Mouse (Mus musculus) heart, postnatal 36 days (tissue): ENCODE measurements around the gene Snap91. TPM values are rescaled to one million over a fixed set of nuclear protein-coding genes. Genes with fewer than 3 reads are reported as not detected.

Source experiments
- DNase-seq, 2 experiments: peaks; one replicate each; pipeline ENCODE4 v3.0.0; 2021 to 2022
- intact Hi-C: fragments of 180-260 bp; cut with DNase I; formaldehyde crosslinking; loops from one replicate; pipeline ENCODE4 v1.15.1; 2025
- total RNA-seq, 2 experiments: library from RNA; stranded (reverse); gene quantifications; 2 replicates each; pipeline ENCODE4 v1.2.3; 2021

Gene Snap91
- total RNA-seq = 1 to 10 TPM; 7.3 to 8.9 TPM

DNA sequence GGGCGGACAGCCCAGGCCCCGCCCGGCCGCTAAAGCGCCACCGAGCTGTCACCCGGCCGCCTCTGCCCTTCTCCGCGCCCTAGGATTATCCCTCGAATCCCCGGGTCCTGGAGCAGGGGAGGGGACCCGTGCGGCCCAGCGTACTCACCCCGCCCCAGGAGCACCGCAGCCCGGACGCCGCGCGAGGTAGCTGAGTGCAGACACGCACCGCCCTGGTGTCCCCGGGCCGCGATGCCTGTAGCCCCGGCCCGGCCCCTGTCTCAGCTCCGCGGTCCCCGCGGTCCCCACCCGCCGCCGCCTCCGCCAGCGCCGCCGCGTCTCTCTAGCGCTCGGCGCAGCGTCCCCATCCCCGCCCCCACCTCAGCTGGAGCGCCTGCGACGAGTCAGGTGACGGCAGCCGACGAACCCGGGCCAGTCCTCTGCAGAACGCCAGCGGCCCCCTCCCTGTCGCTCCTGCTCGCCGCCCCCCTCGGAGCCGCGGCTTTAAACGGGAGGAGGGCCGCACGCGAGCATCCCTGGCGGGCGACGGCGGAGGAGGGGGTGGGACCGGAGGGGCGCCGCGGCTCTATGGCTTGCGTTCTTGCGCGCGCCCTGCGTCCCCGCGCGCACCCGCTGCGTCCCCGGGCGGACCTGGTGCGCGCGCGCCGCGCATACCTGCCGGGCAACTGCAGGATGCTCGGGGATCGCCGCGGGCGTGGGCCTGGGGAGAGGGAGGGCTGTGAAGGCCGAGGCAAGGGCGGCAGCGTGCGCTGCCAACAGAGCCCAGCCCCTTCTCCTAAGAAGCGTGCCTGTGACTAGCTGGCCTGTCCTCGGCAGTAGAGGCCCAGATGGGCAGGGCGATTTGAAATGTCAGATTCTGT is at the start of gene Snap91:
Snap91 (minus strand) TSS at position 542 of the 860 bp plus-strand sequence.
- DNase-seq = peak; percentile 12 to 25
- intact Hi-C loops = no loop called here

DNA sequence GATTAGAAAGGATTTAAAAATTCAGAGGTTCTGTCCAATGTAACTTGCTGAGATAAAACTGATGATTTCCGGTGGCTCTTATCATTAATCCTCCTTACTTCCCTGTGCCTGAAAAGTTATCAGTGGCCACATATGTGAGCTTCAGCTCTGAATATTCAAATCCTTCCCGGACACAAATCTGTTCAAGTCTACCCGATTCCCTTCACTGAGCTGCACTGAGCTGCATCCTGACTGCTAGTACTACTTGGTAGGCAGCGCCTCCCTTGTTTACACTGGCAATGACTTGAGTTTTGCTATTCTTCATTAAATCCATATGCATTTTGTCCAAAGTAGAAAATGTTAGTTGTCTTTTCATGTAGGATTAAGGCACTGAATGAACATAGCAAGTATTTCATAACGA is 46.1 kb upstream of the Snap91 start:
- intact Hi-C loops = no loop called here
- DNase-seq = no peak

DNA sequence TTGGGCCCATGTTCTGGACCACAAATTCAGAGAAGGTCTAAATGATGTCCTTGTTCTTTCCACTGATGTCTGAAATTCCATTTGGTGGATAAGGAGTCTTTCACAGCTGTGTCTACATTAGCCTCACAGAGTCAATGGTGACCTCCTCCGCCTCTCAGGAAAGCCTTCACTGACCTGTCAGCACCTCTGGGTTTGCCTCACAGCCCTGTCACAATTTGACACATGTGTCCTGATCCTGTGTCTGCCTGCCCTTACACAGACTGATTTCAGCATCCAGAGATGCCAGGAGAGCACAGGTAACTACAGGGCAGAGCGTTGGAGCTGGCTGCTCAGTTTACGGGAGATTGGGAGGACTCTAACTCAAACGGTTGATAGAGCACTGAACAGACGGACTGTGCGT is 45.2 kb upstream of the Snap91 start:
- intact Hi-C loops = no loop called here
- DNase-seq = no peak

DNA sequence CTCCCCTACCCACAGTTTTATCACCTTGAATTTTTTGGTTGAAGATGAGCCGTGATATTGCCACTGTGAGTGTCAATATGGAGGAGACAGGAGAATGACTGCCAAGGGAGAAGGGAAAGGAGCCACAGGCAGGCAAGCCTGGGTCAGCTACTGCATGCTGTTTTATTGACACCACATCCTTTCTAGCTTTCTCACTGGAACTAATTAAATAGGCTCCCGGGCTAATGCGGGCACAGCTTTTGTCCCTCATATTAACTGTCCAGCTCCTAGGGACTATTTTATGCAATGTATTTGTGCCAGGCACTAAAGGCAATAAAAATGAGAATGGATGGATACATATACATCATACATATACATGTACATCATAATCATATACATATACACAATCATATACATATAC is 42.0 kb upstream of the Snap91 start:
- intact Hi-C loops = no loop called here
- DNase-seq = no peak

GRCm38 (mm10) chr9:86916543-86916942 is 36.1 kb upstream of the Snap91 start:
- intact Hi-C loops = no loop called here
- no peak for DNase-seq

GRCm38 (mm10) chr9:86899502-86900199 is 19.2 kb upstream of the Snap91 start:
- DNase-seq = no peak
- intact Hi-C loops = no loop called here

DNA sequence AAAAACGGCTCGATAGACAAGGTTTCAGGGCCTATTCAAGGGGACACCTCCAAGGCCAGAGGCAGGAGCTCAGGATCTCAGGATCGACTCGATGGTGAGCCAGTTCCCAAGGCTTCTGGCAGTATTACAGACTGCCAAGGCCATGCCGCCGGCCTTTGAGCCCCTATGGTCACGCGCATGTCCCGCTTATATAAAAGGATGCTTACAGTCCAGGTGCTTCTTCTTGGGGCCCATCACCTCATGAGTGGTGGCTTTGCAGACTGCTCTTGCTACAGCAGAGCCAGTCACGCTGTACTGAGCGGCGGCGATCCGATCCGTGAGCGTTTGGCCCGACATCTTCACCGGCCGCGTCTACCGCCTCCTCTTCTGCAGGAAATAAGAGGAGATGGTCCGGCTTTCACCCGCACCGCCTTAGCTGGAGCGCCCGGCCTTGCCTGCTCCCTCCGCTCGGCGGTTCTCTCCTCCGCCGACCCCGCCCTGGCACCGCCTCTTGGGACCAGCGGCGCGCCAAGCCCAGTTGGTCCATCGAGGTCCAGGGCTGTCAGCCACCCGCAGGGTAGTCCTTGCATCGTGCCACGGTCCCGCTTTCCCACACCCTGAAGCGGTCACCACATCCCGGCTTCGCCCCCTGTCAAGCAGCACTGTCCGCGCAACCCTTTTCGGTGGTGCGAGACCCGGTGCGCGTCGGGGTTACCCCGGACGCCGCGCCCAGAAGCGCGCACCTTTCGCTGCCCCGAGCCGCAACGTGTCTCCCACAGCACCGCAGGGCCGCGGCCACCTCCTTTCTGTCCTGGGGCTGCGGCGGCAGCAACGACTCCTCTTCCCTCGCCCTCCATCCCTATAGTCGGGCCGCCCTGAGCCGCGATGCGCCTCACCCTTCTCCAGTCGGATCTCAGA is 990 bp downstream of the Snap91 start:
- intact Hi-C loops = no loop called here
- DNase-seq = peak; percentile 9

GRCm38 (mm10) chr9:86878716-86879115 is 1.7 kb downstream of the Snap91 start:
- intact Hi-C loops = no loop called here
- no peak for DNase-seq

GRCm38 (mm10) chr9:86873681-86874080 is 6.8 kb downstream of the Snap91 start:
- intact Hi-C loops = no loop called here
- DNase-seq = no peak

DNA sequence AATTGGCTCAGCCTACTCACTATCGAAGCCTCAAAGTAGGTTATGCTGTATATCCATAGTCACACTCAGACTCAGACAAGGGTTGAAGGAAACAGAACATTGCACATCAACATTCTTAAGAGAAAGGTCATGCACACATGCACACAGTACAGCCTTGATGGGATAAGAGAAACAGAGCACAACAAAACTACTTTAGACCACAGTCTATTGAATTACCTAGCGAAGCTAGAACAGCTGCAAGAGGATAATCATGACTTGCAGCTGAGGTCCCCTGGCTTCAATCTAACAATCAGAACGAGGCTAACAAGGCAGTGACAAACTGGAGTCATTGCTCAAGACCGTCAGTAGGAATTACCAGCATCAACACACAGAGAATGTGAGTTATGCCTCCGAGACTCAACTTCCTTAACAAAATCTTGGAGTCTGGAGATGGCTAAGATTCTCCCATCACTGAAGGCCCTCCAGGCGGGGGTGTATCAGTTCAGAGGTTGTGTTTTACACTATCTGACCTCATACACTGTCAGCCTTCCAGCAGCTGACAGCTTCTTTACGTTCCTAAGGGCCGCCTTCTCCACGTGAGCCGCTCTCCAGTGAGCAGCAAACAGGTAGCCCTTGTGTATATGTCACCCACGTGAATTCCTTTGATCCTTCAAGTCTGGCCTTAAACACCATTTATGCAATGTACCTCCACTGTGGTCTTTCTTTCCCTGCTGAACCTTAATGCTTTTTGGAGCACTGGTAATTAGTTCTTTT is 10.7 kb downstream of the Snap91 start:
- intact Hi-C loops = no loop called here
- no peak for DNase-seq

- intact Hi-C loops = no loop called here
- DNase-seq = no peak
These were observed 22.4 kb downstream of the Snap91 start for GRCm38 (mm10) chr9:86858101-86858500.

DNA sequence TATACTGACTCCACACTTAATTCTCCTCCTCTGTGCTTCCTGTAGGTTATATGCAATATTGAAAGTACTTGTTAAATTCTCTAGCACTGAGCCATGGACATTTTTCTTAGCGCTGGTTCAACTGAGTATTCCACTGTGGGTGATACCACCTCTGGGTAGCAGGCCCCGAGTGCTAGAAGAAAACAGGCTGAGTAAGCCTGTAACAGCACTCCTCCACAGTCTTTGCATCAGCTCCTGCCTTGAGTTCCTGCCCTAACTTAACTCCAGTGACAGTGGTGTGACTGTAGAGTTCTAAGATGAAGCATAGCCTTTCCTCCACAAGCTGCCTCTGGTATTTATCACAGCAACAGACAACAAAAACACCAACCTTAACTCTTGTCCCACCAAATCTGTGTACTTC is 22.8 kb downstream of the Snap91 start:
- DNase-seq = no peak
- intact Hi-C loops = no loop called here

DNA sequence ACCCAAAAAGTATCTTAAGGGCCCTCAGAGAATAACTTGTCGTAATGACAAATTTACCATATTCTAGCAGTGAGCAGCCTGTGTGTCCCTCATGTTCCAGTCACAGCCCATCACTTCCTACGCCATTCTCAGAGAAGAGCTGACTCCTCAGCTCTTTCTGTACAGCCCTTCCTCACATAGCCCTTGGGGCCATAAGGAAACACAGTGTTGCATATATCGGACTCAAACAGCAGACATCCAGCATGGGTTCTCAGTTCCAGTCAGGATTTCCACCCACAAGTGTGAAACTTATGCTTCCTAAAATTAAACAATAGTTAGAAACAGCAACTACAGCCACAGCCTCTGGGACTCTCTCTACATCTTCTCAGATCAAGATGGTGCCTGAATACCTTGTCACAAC is 27.6 kb downstream of the Snap91 start:
- DNase-seq = no peak
- intact Hi-C loops = no loop called here

DNA sequence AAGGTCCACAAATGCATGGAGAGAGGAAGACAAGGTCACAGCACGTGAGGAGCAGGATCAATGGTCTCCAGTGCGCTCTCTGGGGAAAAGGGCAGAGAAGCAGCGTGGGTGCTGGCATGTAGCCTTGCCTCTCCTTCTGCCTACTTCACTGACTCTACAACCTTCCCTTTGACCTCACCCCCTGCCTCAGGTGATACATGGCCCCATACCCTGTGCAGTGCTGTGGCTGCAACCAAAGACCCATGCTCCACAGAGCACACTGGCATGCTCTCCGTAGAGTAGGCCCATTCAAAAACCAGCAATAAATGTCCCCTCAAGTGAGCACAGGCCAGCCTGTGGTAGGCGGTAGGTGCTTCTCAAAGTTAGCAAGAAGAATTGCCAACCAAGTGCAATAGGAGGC is 28.8 kb downstream of the Snap91 start:
- no peak for DNase-seq
- intact Hi-C loops = no loop called here

- intact Hi-C loops = no loop called here
These were observed 29.8 kb downstream of the Snap91 start for GRCm38 (mm10) chr9:86850452-86851207.

DNA sequence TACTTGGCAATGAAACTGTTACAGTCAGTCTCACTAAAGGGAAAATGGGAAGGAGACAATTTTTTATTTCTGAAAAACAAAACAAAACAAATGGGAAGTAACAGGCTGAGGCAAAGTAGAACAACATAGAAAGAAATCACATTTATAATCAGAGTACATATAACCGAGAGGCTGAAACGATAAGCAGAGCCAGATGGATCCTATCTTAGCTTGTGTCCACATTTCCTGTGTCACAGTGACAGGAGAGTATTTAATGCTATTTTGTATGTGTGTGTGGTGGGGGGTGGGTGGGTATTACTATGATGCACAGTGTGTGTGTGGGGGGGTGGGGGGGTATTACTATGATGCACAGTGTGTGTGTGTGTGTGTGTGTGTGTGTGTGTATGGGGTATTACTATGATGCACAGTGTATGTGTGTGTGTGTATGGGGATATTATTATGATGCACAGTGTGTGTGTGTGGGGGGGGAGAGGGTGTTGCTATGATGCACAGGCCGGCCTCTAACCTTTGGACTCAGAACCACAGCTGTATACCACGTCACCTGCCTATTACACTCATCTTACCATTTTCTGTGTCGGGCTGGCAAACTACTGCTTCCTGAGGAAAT is 36.6 kb downstream of the Snap91 start:
- DNase-seq = no peak
- intact Hi-C loops = no loop called here

More at GRCm38 (mm10) chr9:86850452-86851207, 29.8 kb downstream of the Snap91 start:
- DNase-seq = no peak

GRCm38 (mm10) chr9:86829792-86830191 is 50.7 kb downstream of the Snap91 start:
- intact Hi-C loops = no loop called here

DNA sequence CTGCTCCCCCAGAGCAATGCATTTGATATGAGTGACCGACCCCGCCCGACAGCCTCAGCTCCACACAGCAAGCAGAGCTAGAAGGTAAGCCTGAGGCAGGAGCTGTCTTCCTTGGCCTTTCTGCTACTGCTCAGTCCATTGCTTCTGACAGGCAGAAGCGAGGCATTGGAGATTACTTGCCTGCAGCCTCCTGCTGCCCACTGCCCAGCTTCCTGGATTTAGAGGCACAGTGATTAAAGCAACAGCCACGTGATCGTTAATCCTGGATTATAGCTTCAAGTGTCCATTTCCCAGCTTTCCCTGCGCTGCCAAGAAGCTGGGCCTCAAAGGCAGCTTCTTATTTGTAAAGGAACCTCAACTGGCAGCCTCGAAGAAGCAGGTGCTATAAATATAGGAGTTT is 51.4 kb downstream of the Snap91 start:
- intact Hi-C loops = no loop called here
- DNase-seq = no peak

More at GRCm38 (mm10) chr9:86829792-86830191, 50.7 kb downstream of the Snap91 start:
- DNase-seq = no peak

GRCm38 (mm10) chr9:86819366-86819765 is 61.1 kb downstream of the Snap91 start:
- no peak for DNase-seq
- intact Hi-C loops = no loop called here
